Mouse (Mus musculus) olfactory bulb, adult 2 months (tissue): ENCODE measurements around the gene Crhr1. TPM values are rescaled to one million over a fixed set of nuclear protein-coding genes. Genes with fewer than 3 reads are reported as not detected.

Experiments used
- H3K27ac ChIP-seq: fragments of 200-500 bp; 2 replicates; pipeline ENCODE4 v1.5.1; 2012; ENCODE audit warnings: low read depth, low read length; ENCODE audit not compliant: insufficient read depth
- H3K4me1 ChIP-seq: fragments of 200-500 bp; 2 replicates; pipeline ENCODE4 v1.6.1; 2012; ENCODE audit warnings: low read length; ENCODE audit not compliant: control insufficient read depth, insufficient read depth
- H3K4me3 ChIP-seq: fragments of 200-500 bp; 2 replicates; pipeline ENCODE4 v1.5.1; 2012; ENCODE audit warnings: mild to moderate bottlenecking, low read depth, low read length, moderate library complexity; ENCODE audit not compliant: insufficient read depth
- CTCF ChIP-seq: fragments of 200-500 bp; IDR thresholded peaks from 2 replicates; pipeline ENCODE4 v1.5.1; 2012; ENCODE audit warnings: low read depth, mild to moderate bottlenecking, low read length, moderate library complexity; ENCODE audit not compliant: insufficient read depth
- POLR2A ChIP-seq: fragments of 200-500 bp; IDR thresholded peaks from 2 replicates; pipeline ENCODE4 v1.6.1; 2012; ENCODE audit warnings: mild to moderate bottlenecking, low read depth, low read length, moderate library complexity; ENCODE audit not compliant: insufficient read depth
- WGBS: fragments of 180-500 bp; shearing (Covaris S2); methylation state at CpG from one replicate; pipeline ENCODE4 v1.1.7; 2018; 5-methylcytosine and 5-hydroxymethylcytosine counted together
- polyA plus RNA-seq: library from polyadenylated mRNA; stranded (reverse); fragments of >200 nt; gene quantifications from 2 replicates; pipeline ENCODE4 v1.2.4, GENCODE M21; 2012; ENCODE audit warnings: low replicate concordance; ENCODE audit not compliant: missing spikeins, insufficient read depth, insufficient read length

The Crhr1 gene
- polyA plus RNA-seq, 1 experiment: not detected

DNA sequence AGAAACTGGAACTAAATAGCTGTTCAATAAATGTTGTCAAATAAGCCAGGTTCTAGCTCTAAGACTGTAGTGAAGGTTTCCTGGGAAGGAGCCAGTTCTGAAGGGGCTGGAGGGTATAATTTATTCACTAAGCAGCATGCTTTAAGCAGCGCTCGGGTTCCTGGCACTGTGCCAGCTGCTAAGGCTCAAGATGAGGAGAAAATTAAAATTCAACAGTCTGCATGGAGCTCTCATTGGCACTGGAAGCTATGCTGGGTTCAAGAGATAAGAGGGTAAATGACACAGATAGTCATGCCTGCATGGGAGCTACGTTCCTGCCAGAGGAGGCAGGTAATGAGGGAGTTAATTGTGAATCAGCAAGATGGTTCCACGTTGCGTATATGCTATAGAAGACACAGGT, 26.3 kb upstream of the Crhr1 start:
- WGBS: 28% methylated on average over 5 of the region's 5 CpGs
- Histone ChIP-seq H3K4me3 (no peak overlapping the region), H3K4me1 (peaks cover 36% of the 10 kb centered on the region), H3K27ac (peak overlapping the region; percentile 32; the same call in 1 of the 2 replicates)
- no peak for TF ChIP-seq POLR2A
- no peak for TF ChIP-seq CTCF

DNA sequence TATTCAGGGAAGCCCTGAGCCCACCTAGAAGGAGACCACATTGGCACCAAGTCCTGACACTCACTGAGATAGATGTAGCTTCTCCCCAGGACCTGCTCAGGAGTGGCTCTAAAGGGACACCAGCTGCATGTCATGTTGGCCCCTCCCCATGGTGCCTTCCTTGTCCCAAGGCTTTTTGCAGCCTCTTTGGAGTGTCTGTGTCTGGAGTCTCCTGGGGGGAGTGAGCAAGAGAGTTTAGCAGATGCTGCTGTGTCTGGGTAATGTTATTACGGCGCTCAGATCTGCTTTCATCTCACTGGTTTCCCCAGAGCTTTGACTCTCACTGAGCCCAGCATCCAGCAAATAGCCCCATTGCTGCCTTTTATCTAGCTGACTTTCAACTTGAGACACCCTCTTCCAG, 25.7 kb upstream of the Crhr1 start:
- WGBS: 48% methylated on average over 2 of the region's 2 CpGs
- no peak for TF ChIP-seq POLR2A
- no peak for TF ChIP-seq CTCF
- no peak overlapping the region for H3K27ac ChIP-seq

DNA sequence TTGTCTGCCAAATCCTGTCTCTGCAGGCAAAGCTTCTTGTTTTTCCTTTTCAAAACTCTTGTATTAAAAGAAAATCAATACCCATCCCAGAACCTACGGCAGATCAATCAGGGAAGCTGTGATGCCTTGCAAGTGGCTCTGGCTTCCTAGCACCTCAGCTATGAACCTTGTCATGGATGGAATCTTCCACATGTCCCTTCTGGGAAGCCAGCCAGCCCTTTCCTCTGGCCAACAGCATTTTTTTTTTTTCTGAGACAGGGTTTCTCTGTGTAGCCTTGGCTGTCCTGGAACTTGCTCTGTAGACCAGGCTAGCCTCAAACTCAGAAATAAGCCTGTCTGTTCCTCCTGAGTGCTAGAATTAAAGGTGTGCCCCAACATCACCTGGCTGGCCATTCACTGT, 22.3 kb upstream of the Crhr1 start:
- 91% methylated on average over 1 of the region's 1 CpGs for WGBS
- no peak overlapping the region for H3K4me3 ChIP-seq
- TF ChIP-seq POLR2A (no peak), CTCF (no peak)
- no peak overlapping the region for H3K27ac ChIP-seq
- peaks cover 40% of the 10 kb centered on the region for H3K4me1 ChIP-seq

More for the DNA sequence above, 25.7 kb upstream of the Crhr1 start:
- Histone ChIP-seq H3K4me3 (no peak overlapping the region), H3K4me1 (peaks cover 36% of the 10 kb centered on the region)

DNA sequence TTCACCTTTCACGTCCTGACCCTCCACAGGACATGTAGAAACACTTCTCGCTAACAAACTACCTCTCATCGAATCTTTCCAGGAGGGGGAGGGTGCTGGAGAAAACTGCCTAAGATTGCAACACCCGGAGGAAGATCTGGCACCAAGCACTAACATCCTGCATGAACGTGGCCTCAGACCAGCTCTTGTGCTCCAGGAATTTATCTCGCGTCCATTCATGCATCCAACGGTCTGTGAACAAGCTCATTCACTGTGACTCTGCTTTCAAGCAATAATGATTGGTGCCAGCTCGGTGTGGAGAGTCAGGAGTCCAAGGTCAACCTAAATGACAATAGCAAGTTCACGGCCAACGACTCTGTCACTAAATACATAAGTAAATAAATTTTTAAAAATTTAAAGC, 20.8 kb upstream of the Crhr1 start:
- Histone ChIP-seq H3K4me1 (peaks cover 31% of the 10 kb centered on the region), H3K27ac (no peak overlapping the region), H3K4me3 (no peak overlapping the region)
- 81% methylated on average over 11 of the region's 11 CpGs for WGBS
- no peak for TF ChIP-seq CTCF
- no peak for TF ChIP-seq POLR2A

DNA sequence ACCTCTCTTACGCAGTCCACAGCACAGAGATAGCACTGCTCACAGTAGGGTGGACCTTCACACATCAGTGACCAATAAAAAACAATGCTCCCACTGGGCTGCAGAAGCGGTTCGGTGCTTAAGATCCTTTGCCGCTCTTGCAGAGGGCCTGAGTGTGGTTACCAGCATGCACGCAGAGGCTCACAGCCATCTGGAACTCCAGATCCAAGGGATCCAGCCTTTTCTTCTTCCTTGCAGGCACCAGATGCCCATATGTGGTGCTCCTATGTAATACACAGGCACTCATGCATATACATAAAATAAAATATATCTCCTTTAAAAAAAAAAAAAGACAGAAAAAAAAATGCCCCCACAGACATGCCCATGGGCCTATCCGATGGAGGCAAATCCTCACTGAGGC, 19.0 kb upstream of the Crhr1 start:
- TF ChIP-seq POLR2A: no peak
- TF ChIP-seq CTCF: no peak
- peaks cover 16% of the 10 kb centered on the region for H3K4me1 ChIP-seq
- 86% methylated on average over 6 of the region's 6 CpGs for WGBS
- H3K4me3 ChIP-seq: no peak overlapping the region
- no peak overlapping the region for H3K27ac ChIP-seq

DNA sequence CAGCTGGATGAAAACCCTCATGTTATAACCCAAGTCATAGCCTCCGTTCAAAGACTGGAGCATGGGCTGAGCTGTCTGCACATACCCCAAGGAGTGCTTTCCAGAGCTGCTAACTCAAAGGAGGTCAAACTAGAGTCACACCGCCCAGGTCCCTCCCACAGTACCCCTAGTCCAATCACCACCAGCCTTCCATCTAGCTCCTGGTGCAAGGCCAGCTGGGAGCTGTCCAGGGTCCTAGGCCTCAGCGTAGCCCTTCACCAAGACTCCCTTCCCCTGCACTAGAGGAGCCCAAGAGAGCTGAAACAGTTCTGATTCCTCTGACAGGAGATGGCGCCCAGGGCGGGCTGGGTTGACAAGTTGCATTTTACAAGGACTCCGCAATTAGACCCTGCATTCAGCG, 18.0 kb upstream of the Crhr1 start:
- no peak overlapping the region for H3K4me3 ChIP-seq
- WGBS: 30% methylated on average over 7 of the region's 7 CpGs
- no peak overlapping the region for H3K27ac ChIP-seq
- no peak for TF ChIP-seq CTCF
- no peak for TF ChIP-seq POLR2A
- H3K4me1 ChIP-seq: peaks cover 14% of the 10 kb centered on the region

DNA sequence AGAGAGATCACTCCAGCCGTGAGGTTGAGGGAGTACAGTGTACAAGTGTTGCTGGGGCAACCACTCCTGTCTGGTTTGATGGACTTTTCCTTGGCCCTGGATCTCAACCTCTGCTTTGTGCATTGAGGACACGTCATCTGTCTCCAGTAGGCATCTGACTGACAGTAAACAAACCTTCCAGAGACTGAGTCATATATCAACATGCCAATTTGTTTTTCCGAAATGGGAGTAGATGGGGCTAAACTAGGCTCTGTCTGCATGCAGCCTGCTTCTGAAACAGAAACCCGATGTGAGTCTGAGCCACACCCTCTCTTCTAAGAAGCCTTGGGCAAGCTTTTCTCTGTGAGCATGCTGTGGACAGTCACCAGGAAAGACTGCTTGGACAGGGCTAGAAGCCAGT, 14.3 kb upstream of the Crhr1 start:
- H3K4me3 ChIP-seq: no peak overlapping the region
- 49% methylated on average over 4 of the region's 4 CpGs for WGBS
- TF ChIP-seq CTCF (no peak), POLR2A (no peak)
- peaks cover 13% of the 10 kb centered on the region for H3K4me1 ChIP-seq
- no peak overlapping the region for H3K27ac ChIP-seq

DNA sequence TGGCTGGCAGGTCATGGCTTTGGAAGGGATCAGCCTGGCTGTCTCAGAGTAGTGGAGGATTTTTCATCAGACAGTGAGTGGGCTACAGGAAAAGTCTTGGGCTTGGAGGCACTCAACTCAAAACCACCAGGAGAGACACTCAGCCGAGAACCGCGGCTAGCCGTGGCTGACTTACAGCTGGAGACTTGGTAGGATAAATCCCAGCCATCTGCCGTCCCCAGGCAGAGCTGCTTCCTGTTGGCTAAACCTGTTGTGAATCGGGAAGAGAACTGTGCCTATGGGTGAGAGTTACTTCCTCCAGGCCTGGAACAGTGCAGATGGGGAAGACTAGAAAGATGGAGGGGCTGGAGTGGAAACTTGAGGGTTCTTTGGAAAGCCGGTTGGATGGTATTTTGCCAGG, 9.7 kb upstream of the Crhr1 start:
- TF ChIP-seq CTCF (no peak), POLR2A (no peak)
- WGBS: 77% methylated on average over 7 of the region's 7 CpGs
- H3K4me1 ChIP-seq: no peaks in the 10 kb centered on the region
- no peak overlapping the region for H3K4me3 ChIP-seq
- H3K27ac ChIP-seq: no peak overlapping the region

DNA sequence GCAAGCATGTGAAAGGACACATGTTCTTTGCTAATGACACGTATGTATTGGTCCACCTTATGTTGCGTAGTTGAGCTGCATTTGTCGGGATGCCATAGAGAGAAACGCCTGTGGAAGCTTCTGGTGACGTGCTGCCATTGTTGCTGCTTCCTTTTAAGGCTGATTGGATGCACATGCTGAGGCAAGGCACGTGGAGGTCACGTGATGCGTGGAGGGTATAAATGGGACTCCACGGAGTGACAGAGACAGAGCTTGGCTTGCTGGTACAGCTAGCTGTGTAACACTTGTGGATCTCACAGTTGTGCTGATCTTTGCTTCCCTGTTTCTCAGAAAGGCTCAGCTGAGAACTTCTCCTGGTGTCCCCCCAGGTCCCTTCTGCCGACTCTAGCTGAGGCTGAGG, 9.2 kb upstream of the Crhr1 start:
- TF ChIP-seq CTCF (no peak), POLR2A (no peak)
- H3K4me1 ChIP-seq: no peaks in the 10 kb centered on the region
- H3K27ac ChIP-seq: no peak overlapping the region
- WGBS: 88% methylated on average over 10 of the region's 10 CpGs
- H3K4me3 ChIP-seq: no peak overlapping the region

DNA sequence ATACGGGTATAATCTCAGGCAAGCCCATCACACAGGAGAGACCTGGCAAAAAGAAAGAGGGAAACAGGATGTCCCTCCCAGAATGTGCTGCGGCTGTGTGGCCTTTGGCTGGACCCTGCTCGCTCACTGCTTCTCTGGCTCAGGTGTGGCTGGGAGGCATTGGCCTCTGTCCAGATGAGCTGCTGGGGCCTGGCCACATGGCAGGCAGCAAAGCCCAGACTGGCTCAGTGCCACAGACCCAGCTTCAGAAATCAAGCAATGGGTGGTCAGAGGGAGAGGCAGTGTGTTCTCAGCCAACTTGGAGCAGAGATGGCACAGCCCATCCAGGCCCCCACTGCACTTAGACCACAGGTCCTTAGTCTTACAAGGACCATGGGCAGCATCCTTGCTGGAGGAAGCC, 8.1 kb upstream of the Crhr1 start:
- H3K4me3 ChIP-seq: no peak overlapping the region
- TF ChIP-seq POLR2A (no peak), CTCF (no peak)
- no peaks in the 10 kb centered on the region for H3K4me1 ChIP-seq
- no peak overlapping the region for H3K27ac ChIP-seq
- 68% methylated on average over 3 of the region's 3 CpGs for WGBS
